Mouse (Mus musculus) adrenal gland, postnatal 25 days (tissue): ENCODE results near the gene Cd59a. TPM values are rescaled to one million over a fixed set of nuclear protein-coding genes. Genes with fewer than 3 reads are reported as not detected.
A peak's percentile ranks its signal among the peaks of the same experiment; 100 is the strongest.
"Not testable (repeated sequence)": the region's sequence is repeated elsewhere in the genome, so short reads cannot be mapped to it uniquely, and the experiment has no call there.

ENCODE experiments used
- DNase-seq: peaks from one replicate; pipeline ENCODE4 v3.0.0; 2021; ENCODE audit warnings: mixed read lengths
- total RNA-seq: library from RNA; stranded (reverse); gene quantifications from 2 replicates; pipeline ENCODE4 v1.2.3, GENCODE M21; 2021

Cd59a gene
- total RNA-seq, 1 experiment from 2014 or later, result 63.6 TPM

GRCm38 (mm10) chr2:104109021-104109420, 13.4 kb downstream of the Cd59a start:
- DNase-seq, result not testable (repeated sequence)

- no peak for DNase-seq
These were observed 13.9 kb downstream of the Cd59a start for GRCm38 (mm10) chr2:104109528-104109927.

GRCm38 (mm10) chr2:104110031-104110430, 14.4 kb downstream of the Cd59a start:
- DNase-seq, result no peak

GRCm38 (mm10) chr2:104111170-104111797, 15.7 kb downstream of the Cd59a start:
- not testable (repeated sequence) for DNase-seq

- DNase-seq, result not testable (repeated sequence)
These were observed 18.0 kb downstream of the Cd59a start for GRCm38 (mm10) chr2:104113563-104113962.

GRCm38 (mm10) chr2:104114898-104115297, 19.3 kb downstream of the Cd59a start:
- DNase-seq, result peak; percentile 32

- DNase-seq, result not testable (repeated sequence)
These were observed 21.6 kb downstream of the Cd59a start for GRCm38 (mm10) chr2:104117173-104117572.

GRCm38 (mm10) chr2:104119097-104119496, 23.5 kb downstream of the Cd59a start:
- DNase-seq, result no peak

- DNase-seq, result no peak
These were observed 24.7 kb downstream of the Cd59a start for GRCm38 (mm10) chr2:104120312-104120711.

- no peak for DNase-seq
These were observed 26.3 kb downstream of the Cd59a start for GRCm38 (mm10) chr2:104121681-104122504.

GRCm38 (mm10) chr2:104122505-104123378, 27.1 kb downstream of the Cd59a start, which contains the start of gene A930018P22Rik:
Gene A930018P22Rik, plus strand, starts transcription at chr2:104122769.
- DNase-seq, result peak; percentile 95

GRCm38 (mm10) chr2:104123540-104123939, 27.9 kb downstream of the Cd59a start:
- no peak for DNase-seq

GRCm38 (mm10) chr2:104124071-104124470, 28.5 kb downstream of the Cd59a start:
- no peak for DNase-seq

GRCm38 (mm10) chr2:104128803-104129531, 33.4 kb downstream of the Cd59a start:
- peak; percentile 57 for DNase-seq

GRCm38 (mm10) chr2:104130165-104130564, 34.6 kb downstream of the Cd59a start:
- no peak for DNase-seq

- peak; percentile 64 for DNase-seq
These were observed 35.4 kb downstream of the Cd59a start for GRCm38 (mm10) chr2:104130969-104131368.

- no peak for DNase-seq
These were observed 36.8 kb downstream of the Cd59a start for GRCm38 (mm10) chr2:104132266-104132859.

- no peak for DNase-seq
These were observed 37.6 kb downstream of the Cd59a start for GRCm38 (mm10) chr2:104133042-104133810.

- peak; percentile 27 for DNase-seq
These were observed 38.8 kb downstream of the Cd59a start for GRCm38 (mm10) chr2:104134150-104135056.
